8 mouse cellular contexts compared by ENCODE assay signal in genomic region chr7:18910241-18910831, GRCm38 (mm10). TPM values are rescaled to one million over a fixed set of nuclear protein-coding genes. Genes with fewer than 3 reads are reported as not detected.
DNase-seq lines count a peak whose midpoint lies in the region; ATAC-seq lines count a peak whose summit lies in the region.

Gene Ccdc61 (minus strand): TSS chr7:18910415.

- peak within 1 kb of the TSS; percentile 46 for H3K27ac ChIP-seq in hindbrain, embryonic 15.5 days (replicated peaks)

- H3K9ac ChIP-seq in hindbrain, embryonic 15.5 days: peak within 1 kb of the TSS; percentile 39

- peak; percentile 99 for DNase-seq in T-cell, adult 2 months (ENCODE audit: low spot score)
- peak; percentile 93 to 97 for DNase-seq in cerebellum, postnatal 36 days
- DNase-seq in frontal cortex, postnatal 36 days (ENCODE audit: low spot score in 2 of 2): peak; percentile 97 to 99
- peak; percentile 97 for DNase-seq in left cerebral cortex, adult 11 months (ENCODE audit: low spot score)
- peak; percentile 97 to 98 for DNase-seq in lung, postnatal 4 days
- peak; percentile 95 for DNase-seq in retina, postnatal 7 days (ENCODE audit: low read depth, low spot score)
- peak; percentile 90 for DNase-seq in urinary bladder, adult 2 months (ENCODE audit: low spot score)

- 0% methylated on average over 33 of the region's 33 CpGs for WGBS in hindbrain, embryonic 15.5 days

- ATAC-seq in hindbrain, embryonic 15.5 days (ENCODE audit: low FRiP score, low read depth): peak; percentile 99

- no peaks in the 10 kb centered on the region for H3K36me3 ChIP-seq in hindbrain, embryonic 15.5 days

- H3K9me3 ChIP-seq in hindbrain, embryonic 15.5 days: no peaks in the 10 kb centered on the region

- peaks cover 20% of the 10 kb centered on the region for H3K4me1 ChIP-seq in hindbrain, embryonic 15.5 days (replicated peaks)

- H3K4me2 ChIP-seq in hindbrain, embryonic 15.5 days: peak within 1 kb of the TSS; percentile 74

- peak within 1 kb of the TSS; percentile 70 for H3K4me3 ChIP-seq in hindbrain, embryonic 15.5 days

- no peaks in the 10 kb centered on the region for H3K27me3 ChIP-seq in hindbrain, embryonic 15.5 days

RNA-seq across cellular contexts. Expression of gene Ccdc61, which starts in this region (rescaled TPM):
- 29.7 and 30.6 TPM in 2 replicates for polyA plus RNA-seq in hindbrain, embryonic 15.5 days (2015; fragmentation: Nextera tagmentation; extraction: Ambion mirVana)
- 26.9 and 31.4 TPM in 2 replicates for polyA plus RNA-seq in urinary bladder, adult 2 months (2012; rRNA removed)

Comparison
In these comparisons a context has a peak if more than half of its experiments do, and no peak if none do; other contexts are left out.
1. Peak in every context shown above with its lines: DNase-seq, ATAC-seq, H3K4me3 ChIP-seq and H3K27ac ChIP-seq.